Comparison of ENCODE assay signal across 8 mouse cellular contexts in genomic region chr10:67284761-67285175, GRCm38 (mm10). TPM values are rescaled to one million over a fixed set of nuclear protein-coding genes. Genes with fewer than 3 reads are reported as not detected.
DNase-seq lines count a peak whose midpoint lies in the region; ATAC-seq and TF ChIP-seq lines count a peak whose summit lies in the region.

No protein-coding gene starts in this region.

- H3K4me2 ChIP-seq in limb, embryonic 13.5 days (replicated peaks): peak overlapping the region; percentile 87
- H3K4me2 ChIP-seq in midbrain, postnatal 0 days (ENCODE audit: low read depth, low read length, poor library complexity, severe bottlenecking): peak overlapping the region; percentile 92

- peak overlapping the region; percentile 96 for H3K9ac ChIP-seq in limb, embryonic 13.5 days
- peak overlapping the region; percentile 86 for H3K9ac ChIP-seq in midbrain, postnatal 0 days (replicated peaks; ENCODE audit: low read length, poor library complexity, severe bottlenecking)

- no peaks in the 10 kb centered on the region for H3K27me3 ChIP-seq in limb, embryonic 13.5 days
- H3K27me3 ChIP-seq in midbrain, postnatal 0 days (ENCODE audit: insufficient read depth, low read length): no peaks in the 10 kb centered on the region

- H3K9me3 ChIP-seq in limb, embryonic 13.5 days: no peaks in the 10 kb centered on the region
- H3K9me3 ChIP-seq in midbrain, postnatal 0 days (ENCODE audit: low read length): no peaks in the 10 kb centered on the region

- intact Hi-C loops in gastrocnemius, adult 2 months (cut with DNase I): loop anchor here (5.0 kb wide), 1 partner anchor 57 kb away; no protein-coding TSS in a partner anchor

- no peaks in the 10 kb centered on the region for H3K36me3 ChIP-seq in limb, embryonic 13.5 days
- no peaks in the 10 kb centered on the region for H3K36me3 ChIP-seq in midbrain, postnatal 0 days (ENCODE audit: insufficient read depth, low read length)

- DNase-seq in frontal cortex, postnatal 25 days (ENCODE audit: low spot score in 2 of 2): peak; percentile 11 to 17
- no peak for DNase-seq in frontal cortex, postnatal 36 days (ENCODE audit: low spot score in 2 of 2)
- DNase-seq in 3134 (ENCODE audit: extremely low read depth, insufficient read length, low spot score) (peak; percentile 58), ZHBTc4 (ENCODE audit: low read depth, low spot score) (peak; percentile 27)
- DNase-seq in gastrocnemius, adult 2 months: peak; percentile 69
- DNase-seq in midbrain, postnatal 0 days (ENCODE audit: low spot score): no peak
- DNase-seq in natural killer cell, adult 2 months (ENCODE audit: low spot score in 2 of 2): no peak

- H3K4me3 ChIP-seq in gastrocnemius, adult 2 months: peak overlapping the region; percentile 83
- peak overlapping the region; percentile 93 for H3K4me3 ChIP-seq in limb, embryonic 13.5 days
- peak overlapping the region; percentile 93 for H3K4me3 ChIP-seq in midbrain, postnatal 0 days (ENCODE audit: low read depth, low read length)

- WGBS in limb, embryonic 13.5 days: under 1% methylated on average over 36 of the region's 41 CpGs
- 1% methylated on average over 31 of the region's 41 CpGs for WGBS in midbrain, postnatal 0 days

- peak; percentile 42 for ATAC-seq in limb, embryonic 13.5 days (ENCODE audit: low FRiP score, low read depth)
- ATAC-seq in midbrain, postnatal 0 days (ENCODE audit: low FRiP score): peak; percentile 48; the same call in 1 of the 2 replicates

- H3K27ac ChIP-seq in gastrocnemius, adult 2 months: peak overlapping the region; percentile 95
- peak overlapping the region; percentile 52; the same call in 1 of the 2 replicates for H3K27ac ChIP-seq in limb, embryonic 13.5 days
- H3K27ac ChIP-seq in midbrain, postnatal 0 days (ENCODE audit: low read depth, low read length): peak overlapping the region; percentile 55; the same call in 1 of the 2 replicates

- TF ChIP-seq CTCF in gastrocnemius, adult 2 months (IDR thresholded peaks at IDR 0.05): peak; percentile 26; the same call in 1 of the 2 replicates
- peak; percentile 31 for TF ChIP-seq CTCF in midbrain, postnatal 0 days (IDR thresholded peaks at IDR 0.05)

- H3K4me1 ChIP-seq in limb, embryonic 13.5 days: peaks cover 25% of the 10 kb centered on the region
- peaks cover 3% of the 10 kb centered on the region; the same call in 1 of the 2 replicates for H3K4me1 ChIP-seq in midbrain, postnatal 0 days (ENCODE audit: insufficient read depth, low read length)

RNA-seq across cellular contexts. Expression of gene Nrbf2, which starts 0.3 kb away (rescaled TPM):
- total RNA-seq in gastrocnemius, adult 2 months (2021): 10 to 100 TPM; 13.0 to 13.4 TPM
- 40.9 and 42.2 TPM in 2 replicates for polyA plus RNA-seq in limb, embryonic 13.5 days (2015; fragmentation: Nextera tagmentation; extraction: Ambion mirVana)
- 15.5 and 17.3 TPM in 2 replicates for total RNA-seq in midbrain, postnatal 0 days (2014; rRNA removed)
- 34.4 and 36.1 TPM in 2 replicates for polyA plus RNA-seq in midbrain, postnatal 0 days (2015; fragmentation: Nextera tagmentation; extraction: Ambion mirVana)

Comparison
In these comparisons a context has a peak if more than half of its experiments do, and no peak if none do; other contexts are left out.
1. DNase-seq: peak in frontal cortex, postnatal 25 days (2 of 2), 3134 (single experiment), ZHBTc4 (single experiment) and gastrocnemius, adult 2 months (single experiment); none in frontal cortex, postnatal 36 days (0 of 2), midbrain, postnatal 0 days (single experiment) and natural killer cell, adult 2 months (0 of 2).
2. Peak in every context shown above with its lines, with median percentiles within 50 percentile points of each other: H3K27ac ChIP-seq and H3K4me3 ChIP-seq.